Mouse (Mus musculus) adrenal gland, postnatal 25 days (tissue): ENCODE data around the gene BC048562. TPM values are rescaled to one million over a fixed set of nuclear protein-coding genes. Genes with fewer than 3 reads are reported as not detected.

Experiments
- total RNA-seq: library from RNA; stranded (reverse); gene quantifications from 2 replicates; pipeline ENCODE4 v1.2.3, GENCODE M21; 2021

The BC048562 gene
- total RNA-seq, 1 experiment from 2014 or later = not detected

Other genes with a start within 250 kb of the BC048562 start
- 9.1 and 10.0 TPM in 2 replicates for gene Bsn, start 246.1 kb upstream of the BC048562 start, total RNA-seq
- gene Dag1, start 172.5 kb upstream of the BC048562 start, total RNA-seq = 127 and 146 TPM in 2 replicates
- gene Nicn1, start 146.1 kb upstream of the BC048562 start, total RNA-seq = 17.8 and 22.3 TPM in 2 replicates
- gene Amt, start 139.6 kb upstream of the BC048562 start, total RNA-seq = 5.2 and 7.0 TPM in 2 replicates
- 358 and 378 TPM in 2 replicates for gene Rhoa, start 130.4 kb upstream of the BC048562 start, total RNA-seq
- gene Tcta, start 130.3 kb upstream of the BC048562 start, total RNA-seq = 38.9 and 49.8 TPM in 2 replicates
- 711 and 722 TPM in 2 replicates for gene Gpx1, start 97.6 kb upstream of the BC048562 start, total RNA-seq
- 113 and 114 TPM in 2 replicates for gene Usp4, start 88.6 kb upstream of the BC048562 start, total RNA-seq
- 1.5 and 1.7 TPM in 2 replicates for gene 1700102P08Rik, start 43.7 kb upstream of the BC048562 start, total RNA-seq
- gene Ccdc36, start 8.0 kb upstream of the BC048562 start, total RNA-seq = not detected in 2 replicates
- gene Ccdc71, start 24.0 kb downstream of the BC048562 start, total RNA-seq = 36.9 and 51.4 TPM in 2 replicates
- gene Klhdc8b, start 25.1 kb downstream of the BC048562 start, total RNA-seq = 33.2 and 38.8 TPM in 2 replicates
- gene Lamb2, start 43.3 kb downstream of the BC048562 start, total RNA-seq = 114 and 134 TPM in 2 replicates
- 292 and 314 TPM in 2 replicates for gene Usp19, start 54.1 kb downstream of the BC048562 start, total RNA-seq
- gene Qars, start 71.2 kb downstream of the BC048562 start, total RNA-seq = 221 and 259 TPM in 2 replicates
- gene Qrich1, start 80.3 kb downstream of the BC048562 start, total RNA-seq = 126 and 144 TPM in 2 replicates
- gene Impdh2, start 123.8 kb downstream of the BC048562 start, total RNA-seq = 66.3 and 95.0 TPM in 2 replicates
- gene Ndufaf3, start 131.0 kb downstream of the BC048562 start, total RNA-seq = 59.8 and 65.9 TPM in 2 replicates
- 79.2 and 85.4 TPM in 2 replicates for gene Dalrd3, start 133.4 kb downstream of the BC048562 start, total RNA-seq
- 90.9 and 141 TPM in 2 replicates for gene Wdr6, start 142.3 kb downstream of the BC048562 start, total RNA-seq
- gene P4htm, start 161.2 kb downstream of the BC048562 start, total RNA-seq = 8.7 and 10.5 TPM in 2 replicates
- gene Arih2, start 212.9 kb downstream of the BC048562 start, total RNA-seq = 48.9 and 73.9 TPM in 2 replicates
- 91.1 and 112 TPM in 2 replicates for gene Slc25a20, start 225.6 kb downstream of the BC048562 start, total RNA-seq